Mouse (Mus musculus) embryonic facial prominence, embryonic 10.5 days (tissue): Measurements from ENCODE around the gene Grk6. TPM values are rescaled to one million over a fixed set of nuclear protein-coding genes. Genes with fewer than 3 reads are reported as not detected.
"Not testable (repeated sequence)": the region's sequence is repeated elsewhere in the genome, so short reads cannot be mapped to it uniquely, and the experiment has no call there.

Source experiments
- DNase-seq: peaks from one replicate; pipeline ENCODE4 v3.0.0-alpha.2; 2017; ENCODE audit warnings: low spot score
- H3K27ac ChIP-seq: fragments of 300-500 bp; sonication (generic); replicated peaks from 2 replicates; pipeline ENCODE4 v1.5.1; 2016; ENCODE audit warnings: mild to moderate bottlenecking
- H3K27me3 ChIP-seq: fragments of 300-500 bp; sonication (generic); replicated peaks from 2 replicates; pipeline ENCODE4 v1.6.1; 2016; ENCODE audit warnings: low read depth, mild to moderate bottlenecking; ENCODE audit not compliant: poor library complexity, severe bottlenecking
- H3K36me3 ChIP-seq: fragments of 300-500 bp; sonication (generic); replicated peaks from 2 replicates; pipeline ENCODE4 v1.6.1; 2016; ENCODE audit warnings: mild to moderate bottlenecking, moderate library complexity
- H3K4me1 ChIP-seq: fragments of 300-500 bp; sonication (generic); 2 replicates; pipeline ENCODE4 v1.6.1; 2016
- H3K4me3 ChIP-seq: fragments of 300-500 bp; sonication (generic); 2 replicates; pipeline ENCODE4 v1.5.1; 2016; ENCODE audit warnings: mild to moderate bottlenecking, moderate library complexity
- H3K9me3 ChIP-seq: fragments of 300-500 bp; sonication (generic); 2 replicates; pipeline ENCODE4 v1.6.1; 2016; ENCODE audit warnings: mild to moderate bottlenecking
- WGBS: fragments of 180-500 bp; shearing (Covaris S2); methylation state at CpG from one replicate; pipeline ENCODE4 v1.1.7; 2016; 5-methylcytosine and 5-hydroxymethylcytosine counted together
- polyA plus RNA-seq: library from polyadenylated mRNA; unstranded; fragments of >200 nt; fragmentation: Nextera tagmentation; extraction: Ambion mirVana; gene quantifications from 2 replicates; pipeline ENCODE4 v1.2.1, GENCODE M21; 2016

The Grk6 gene
- polyA plus RNA-seq, 1 experiment from 2014 or later: 65.2 TPM

DNA sequence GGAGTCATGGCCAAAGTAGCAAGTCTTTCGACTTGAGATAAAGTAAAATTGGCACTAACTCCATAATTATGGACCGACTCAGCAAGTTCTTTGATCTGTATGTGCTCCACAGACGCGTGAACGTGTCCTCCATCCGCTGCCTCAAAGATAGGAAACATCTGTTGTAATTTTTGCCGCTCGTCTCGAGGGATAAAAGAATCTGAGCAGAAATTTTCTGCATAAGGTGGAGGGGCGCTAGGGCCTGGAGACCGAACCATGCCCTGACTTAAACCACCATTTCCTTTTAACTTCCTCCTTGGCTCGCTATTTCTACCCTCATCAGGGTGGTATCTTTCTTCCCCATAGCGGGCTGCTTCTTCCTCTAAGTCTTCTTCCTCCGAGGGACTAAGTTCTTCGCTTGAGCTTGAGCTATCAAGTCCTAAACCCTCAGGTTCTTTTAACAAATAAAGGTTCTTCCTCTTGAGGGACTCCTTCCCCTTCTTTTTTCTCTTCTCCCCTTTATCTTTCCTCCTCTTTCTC is 7.7 kb upstream of the Grk6 start:
- not testable (repeated sequence) for H3K27me3 ChIP-seq, H3K36me3 ChIP-seq, H3K4me3 ChIP-seq, DNase-seq, H3K27ac ChIP-seq, H3K4me1 ChIP-seq
- WGBS: 79% methylated on average over 15 of the region's 15 CpGs
- H3K9me3 ChIP-seq: peaks cover 15% of the 10 kb centered on the region

DNA sequence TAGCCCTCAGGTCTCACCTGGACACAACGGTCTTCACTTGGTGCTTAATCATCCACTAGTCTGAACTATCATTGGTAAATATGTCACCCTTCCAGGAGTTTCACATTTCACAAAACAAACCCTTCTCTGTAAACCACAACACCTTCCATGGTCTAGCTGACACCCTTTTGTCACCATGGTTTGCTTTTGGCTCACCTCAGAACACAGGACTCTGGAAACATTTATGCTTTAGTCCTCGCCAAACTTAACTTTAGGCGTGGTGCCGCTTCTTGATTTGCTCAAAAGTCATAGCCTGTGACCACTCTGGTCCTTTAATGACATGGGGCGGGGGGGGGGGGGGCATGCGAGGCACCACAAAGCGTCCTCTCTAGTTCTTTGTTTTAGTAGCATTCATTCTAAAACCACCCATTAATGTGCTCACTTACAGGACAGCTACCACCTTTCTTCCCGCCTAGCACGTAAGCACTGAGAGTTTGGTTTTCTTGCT is 1.0 kb upstream of the Grk6 start:
- peak overlapping the region; percentile 97 for H3K27ac ChIP-seq
- H3K36me3 ChIP-seq: peaks cover 10% of the 10 kb centered on the region
- no peak for DNase-seq
- peak overlapping the region; percentile 87 for H3K4me3 ChIP-seq
- WGBS: 48% methylated on average over 9 of the region's 9 CpGs
- no peaks in the 10 kb centered on the region for H3K27me3 ChIP-seq
- no peaks in the 10 kb centered on the region for H3K9me3 ChIP-seq
- peaks cover 40% of the 10 kb centered on the region for H3K4me1 ChIP-seq

DNA sequence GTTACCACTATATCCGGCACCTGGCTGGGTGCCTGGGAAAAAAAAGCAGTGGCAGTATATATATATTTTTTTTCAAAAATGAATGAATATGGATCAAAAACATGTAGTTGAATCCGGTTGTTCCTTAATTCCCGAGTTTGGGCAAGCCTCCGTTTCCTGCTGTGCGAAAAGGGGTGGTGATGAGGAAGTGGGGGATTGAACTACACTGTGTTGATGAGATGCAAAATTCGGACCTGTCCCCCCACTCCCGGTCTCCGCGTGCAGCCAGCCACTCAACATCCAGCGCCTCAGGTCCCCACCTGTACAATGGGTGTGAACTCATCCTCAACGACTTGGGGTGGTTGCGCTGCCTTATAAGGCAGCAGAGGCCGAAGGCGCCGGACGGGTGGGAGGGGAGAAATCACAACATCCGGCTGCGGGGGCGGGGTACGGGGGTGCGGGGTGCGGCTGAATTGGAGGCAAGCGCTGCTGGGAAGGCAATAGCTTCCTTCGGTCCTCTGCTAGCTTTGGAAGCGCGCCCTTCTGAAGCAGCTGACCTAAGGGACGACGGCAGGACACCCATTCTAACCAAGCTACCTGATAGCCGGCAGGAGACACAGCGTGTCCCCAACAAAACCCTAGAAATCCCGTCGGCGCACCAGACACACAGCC is 461 bp upstream of the Grk6 start:
- no peak for DNase-seq
- peak overlapping the region; percentile 87 for H3K4me3 ChIP-seq
- no peaks in the 10 kb centered on the region for H3K27me3 ChIP-seq
- H3K4me1 ChIP-seq: peaks cover 40% of the 10 kb centered on the region
- 1% methylated on average over 33 of the region's 33 CpGs for WGBS
- H3K9me3 ChIP-seq: no peaks in the 10 kb centered on the region
- peaks cover 16% of the 10 kb centered on the region for H3K36me3 ChIP-seq
- peak overlapping the region; percentile 97 for H3K27ac ChIP-seq

- H3K36me3 ChIP-seq: peaks cover 27% of the 10 kb centered on the region
- no peaks in the 10 kb centered on the region for H3K27me3 ChIP-seq
- H3K27ac ChIP-seq: peak overlapping the region; percentile 97
- peaks cover 40% of the 10 kb centered on the region for H3K4me1 ChIP-seq
- WGBS: under 1% methylated on average over 66 of the region's 66 CpGs
- H3K4me3 ChIP-seq: peak overlapping the region; percentile 87
- no peaks in the 10 kb centered on the region for H3K9me3 ChIP-seq
- DNase-seq: peak; percentile 72
These were observed 654 bp downstream of the Grk6 start for GRCm38 (mm10) chr13:55445361-55446091.

DNA sequence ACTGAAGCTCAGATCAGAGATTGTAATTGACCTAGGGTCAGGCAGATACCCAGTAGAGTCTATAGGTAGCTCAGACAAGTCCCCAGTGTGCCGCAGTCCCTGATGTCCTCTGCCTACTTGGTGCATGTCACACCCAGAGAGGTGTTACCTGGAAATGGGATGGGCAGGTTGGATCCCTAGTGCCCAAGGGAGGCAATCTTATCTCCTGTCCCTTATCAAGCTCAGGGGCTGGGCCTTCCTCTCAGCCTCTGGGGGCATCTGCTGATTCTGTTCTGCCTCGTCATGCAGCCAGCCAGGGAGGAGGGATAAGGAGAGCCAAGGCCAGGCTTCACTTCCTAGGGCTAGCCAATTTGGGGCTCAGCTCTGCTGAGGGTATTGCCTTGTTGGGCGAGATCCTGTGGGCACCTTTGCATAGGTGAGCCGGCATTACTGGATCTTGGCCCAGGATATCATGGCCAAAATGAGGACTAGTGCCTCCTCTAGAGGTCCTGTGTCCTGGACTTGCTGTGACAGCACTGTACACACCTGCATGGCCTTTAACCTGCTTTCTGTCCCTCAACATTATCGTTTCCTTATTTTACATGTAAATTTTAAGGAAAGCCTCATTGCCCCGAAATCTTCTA is 1.7 kb downstream of the Grk6 start:
- H3K9me3 ChIP-seq: no peaks in the 10 kb centered on the region
- peaks cover 38% of the 10 kb centered on the region for H3K36me3 ChIP-seq
- H3K4me1 ChIP-seq: peaks cover 40% of the 10 kb centered on the region
- WGBS: 78% methylated on average over 6 of the region's 6 CpGs
- H3K27ac ChIP-seq: peak overlapping the region; percentile 97
- H3K4me3 ChIP-seq: peak overlapping the region; percentile 87
- DNase-seq: no peak
- H3K27me3 ChIP-seq: no peaks in the 10 kb centered on the region

GRCm38 (mm10) chr13:55447543-55447943 is 2.7 kb downstream of the Grk6 start:
- WGBS: 56% methylated on average over 3 of the region's 3 CpGs
- Histone ChIP-seq H3K9me3 (no peaks in the 10 kb centered on the region), H3K27ac (peak overlapping the region; percentile 35; the same call in 1 of the 2 replicates), H3K27me3 (no peaks in the 10 kb centered on the region), H3K4me3 (peak overlapping the region; percentile 87; the same call in 1 of the 2 replicates), H3K36me3 (peaks cover 47% of the 10 kb centered on the region), H3K4me1 (peaks cover 38% of the 10 kb centered on the region)
- no peak for DNase-seq

- no peaks in the 10 kb centered on the region for H3K9me3 ChIP-seq
- H3K27me3 ChIP-seq: no peaks in the 10 kb centered on the region
- peak overlapping the region; percentile 87; the same call in 1 of the 2 replicates for H3K4me3 ChIP-seq
- H3K27ac ChIP-seq: no peak overlapping the region
- DNase-seq: no peak
- H3K36me3 ChIP-seq: peaks cover 53% of the 10 kb centered on the region
- H3K4me1 ChIP-seq: peaks cover 37% of the 10 kb centered on the region
- 91% methylated on average over 5 of the region's 5 CpGs for WGBS
These were observed 3.3 kb downstream of the Grk6 start for GRCm38 (mm10) chr13:55448131-55448530.

DNA sequence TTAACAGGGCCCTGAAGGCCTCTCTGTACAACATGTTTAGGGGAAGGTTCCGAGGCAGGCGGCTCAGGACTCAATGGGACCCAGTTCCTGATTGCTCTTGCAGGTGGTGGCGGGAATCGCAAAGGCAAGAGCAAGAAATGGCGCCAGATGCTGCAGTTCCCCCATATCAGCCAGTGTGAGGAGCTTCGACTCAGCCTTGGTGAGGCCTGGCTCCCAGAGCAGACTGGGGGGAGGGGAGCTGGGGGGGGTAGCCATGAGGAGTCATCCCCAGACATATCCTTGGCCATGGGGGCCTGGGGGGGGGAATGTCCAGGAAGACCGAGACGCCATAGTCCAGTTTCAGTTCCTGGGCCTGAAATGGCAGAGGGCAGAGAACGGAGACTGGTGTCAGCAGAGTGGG is 4.3 kb downstream of the Grk6 start:
- H3K27me3 ChIP-seq: no peaks in the 10 kb centered on the region
- DNase-seq: no peak
- no peak overlapping the region for H3K27ac ChIP-seq
- H3K36me3 ChIP-seq: peaks cover 64% of the 10 kb centered on the region
- no peak overlapping the region for H3K4me3 ChIP-seq
- H3K4me1 ChIP-seq: peaks cover 29% of the 10 kb centered on the region
- WGBS: 95% methylated on average over 9 of the region's 9 CpGs
- no peaks in the 10 kb centered on the region for H3K9me3 ChIP-seq

GRCm38 (mm10) chr13:55449679-55450441 is 5.0 kb downstream of the Grk6 start:
- Histone ChIP-seq H3K9me3 (no peaks in the 10 kb centered on the region), H3K4me3 (no peak overlapping the region), H3K27ac (no peak overlapping the region), H3K27me3 (no peaks in the 10 kb centered on the region), H3K4me1 (peaks cover 28% of the 10 kb centered on the region), H3K36me3 (peaks cover 70% of the 10 kb centered on the region)
- DNase-seq: no peak
- 93% methylated on average over 17 of the region's 17 CpGs for WGBS

DNA sequence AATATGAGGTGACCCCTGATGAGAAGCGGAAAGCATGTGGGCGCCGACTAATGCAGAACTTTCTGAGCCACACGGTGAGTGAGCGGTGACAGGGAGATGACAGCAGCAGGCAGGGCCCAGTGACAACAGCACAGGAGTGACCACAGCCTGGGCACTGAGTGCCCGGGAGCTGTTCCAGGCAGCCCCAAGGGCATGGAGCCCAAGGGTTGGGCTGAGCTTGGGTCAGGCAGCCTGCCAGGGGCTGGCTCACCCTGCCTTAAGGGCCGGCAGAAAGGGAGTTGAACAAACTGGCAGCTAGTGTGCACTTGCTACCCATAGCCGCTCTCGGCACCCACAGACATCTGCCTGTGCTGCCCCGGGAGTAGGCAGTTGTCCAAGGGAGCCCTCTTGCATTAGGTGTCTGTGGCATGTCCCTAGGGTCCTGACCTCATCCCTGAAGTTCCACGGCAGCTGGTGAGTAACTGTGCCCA is 5.7 kb downstream of the Grk6 start:
- no peaks in the 10 kb centered on the region for H3K9me3 ChIP-seq

GRCm38 (mm10) chr13:55451296-55451695 is 6.4 kb downstream of the Grk6 start:
- H3K4me3 ChIP-seq: no peak overlapping the region
- H3K36me3 ChIP-seq: peaks cover 85% of the 10 kb centered on the region
- H3K9me3 ChIP-seq: no peaks in the 10 kb centered on the region
- H3K4me1 ChIP-seq: peaks cover 22% of the 10 kb centered on the region
- no peak for DNase-seq
- H3K27ac ChIP-seq: no peak overlapping the region
- WGBS: 93% methylated on average over 10 of the region's 10 CpGs
- no peaks in the 10 kb centered on the region for H3K27me3 ChIP-seq

More for the DNA sequence above, 5.7 kb downstream of the Grk6 start:
- Histone ChIP-seq H3K4me3 (no peak overlapping the region), H3K27ac (no peak overlapping the region), H3K36me3 (peaks cover 77% of the 10 kb centered on the region), H3K4me1 (peaks cover 28% of the 10 kb centered on the region), H3K27me3 (no peaks in the 10 kb centered on the region)
- DNase-seq: no peak
- 92% methylated on average over 11 of the region's 11 CpGs for WGBS
